Mouse (Mus musculus) right cerebral cortex, adult 18-20 months (tissue): Measurements from ENCODE around the gene Gm28845.
"Not testable (repeated sequence)": the region's sequence is repeated elsewhere in the genome, so short reads cannot be mapped to it uniquely, and the experiment has no call there.

Experiments
- DNase-seq: peaks from one replicate; pipeline ENCODE4 v3.0.0; 2022; ENCODE audit warnings: mixed read lengths

Gene Gm28845

DNA sequence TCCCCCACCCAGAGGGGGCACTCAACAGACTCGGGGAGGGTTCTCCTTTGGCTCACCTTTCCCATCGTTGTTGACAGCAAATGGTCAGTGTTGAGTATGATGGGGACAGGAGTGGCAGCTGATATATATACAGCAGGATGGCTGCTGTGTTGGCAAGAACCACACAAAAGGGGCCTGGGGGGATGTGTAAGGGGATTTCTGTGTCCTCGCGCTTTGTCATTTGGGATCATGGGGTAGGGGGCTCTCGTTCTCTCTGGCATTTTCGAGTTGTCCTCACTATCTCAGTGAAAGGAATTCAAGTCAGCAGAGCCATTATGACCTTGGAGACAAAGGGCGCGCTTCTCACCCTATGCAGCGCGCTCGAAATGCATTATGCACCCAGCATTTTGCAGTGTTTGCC is 16.1 kb downstream of the Gm28845 start, which contains the start of gene Cryga:
Gene Cryga, minus strand, starts transcription at position 101 of the 400 bp plus-strand sequence.
- no peak for DNase-seq

- DNase-seq: no peak
Observed at GRCm38 (mm10) chr1:65096953-65097352, 22.4 kb downstream of the Gm28845 start.

- no peak for DNase-seq
Observed at GRCm38 (mm10) chr1:65091566-65091965, 27.8 kb downstream of the Gm28845 start.

- DNase-seq: no peak
Observed at GRCm38 (mm10) chr1:65090370-65090769, 29.0 kb downstream of the Gm28845 start.

GRCm38 (mm10) chr1:65088567-65089356 is 30.6 kb downstream of the Gm28845 start:
- DNase-seq: no peak

- no peak for DNase-seq
Observed at GRCm38 (mm10) chr1:65082188-65082587, 37.2 kb downstream of the Gm28845 start, which contains the start of gene Crygb. Crygb (minus strand) TSS chr1:65082288.

GRCm38 (mm10) chr1:65075607-65076006 is 43.8 kb downstream of the Gm28845 start:
- no peak for DNase-seq

GRCm38 (mm10) chr1:65073589-65073988 is 45.8 kb downstream of the Gm28845 start, which contains the start of gene Crygc:
Crygc (minus strand) TSS chr1:65073689.
- no peak for DNase-seq

GRCm38 (mm10) chr1:65067842-65068241 is 51.5 kb downstream of the Gm28845 start:
- DNase-seq: no peak

GRCm38 (mm10) chr1:65064201-65064600 is 55.2 kb downstream of the Gm28845 start:
- no peak for DNase-seq

GRCm38 (mm10) chr1:65063352-65063751 is 56.0 kb downstream of the Gm28845 start, which contains the start of gene Crygd:
Crygd (minus strand) TSS chr1:65063452.
- DNase-seq: no peak

DNA sequence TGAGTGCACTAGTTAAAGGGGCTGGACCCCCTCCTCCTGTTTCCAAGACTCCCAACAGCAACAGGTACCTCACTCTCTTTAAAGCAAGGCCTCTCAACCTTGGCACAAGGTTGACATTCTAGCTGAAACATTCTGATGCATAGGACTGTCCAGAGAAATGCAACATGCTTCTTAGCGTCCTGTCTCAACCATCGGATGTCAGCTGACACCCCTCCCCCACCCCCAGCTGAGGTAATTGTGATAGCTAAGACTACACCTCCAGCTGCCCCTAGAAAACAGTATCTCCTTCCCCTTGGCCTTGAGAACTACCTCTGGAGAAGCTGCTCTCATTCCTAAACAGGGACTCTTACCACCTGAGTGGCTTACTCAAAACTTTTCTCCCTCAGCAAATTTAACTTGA is 67.2 kb downstream of the Gm28845 start:
- no peak for DNase-seq

DNA sequence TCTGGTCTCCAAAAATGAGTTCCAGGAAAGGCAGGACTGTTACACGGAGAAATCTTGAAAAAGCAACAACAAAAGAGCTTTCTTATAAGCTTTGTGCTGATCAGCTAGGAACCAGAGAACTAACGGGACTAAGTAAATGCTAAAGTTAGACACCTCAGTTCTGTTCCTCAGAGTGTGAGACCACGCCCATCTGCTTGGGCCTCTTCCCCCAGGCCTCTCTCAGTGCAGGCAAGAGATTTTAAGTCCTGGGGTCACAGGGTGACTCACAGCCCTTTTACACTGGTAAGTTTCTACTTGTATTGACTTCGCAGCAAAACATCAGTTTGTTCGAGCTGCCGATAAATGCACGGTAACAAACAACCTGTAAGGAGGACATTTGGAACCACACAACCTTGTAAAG is 67.7 kb downstream of the Gm28845 start:
- no peak for DNase-seq

GRCm38 (mm10) chr1:65050952-65051351 is 68.4 kb downstream of the Gm28845 start, which contains the start of gene Cryge:
Cryge (minus strand) TSS chr1:65051149.
- DNase-seq: not testable (repeated sequence)
